Mouse (Mus musculus) megakaryocyte, embryonic 14.5 days (primary cell): Measurements from ENCODE around the gene Plekhm1.

ENCODE experiments used
- FLI1 ChIP-seq: IDR thresholded peaks from 2 replicates; pipeline ENCODE4 v1.6.1; 2012; ENCODE audit warnings: low read length, inconsistent platforms, mixed read lengths
- GATA1 ChIP-seq: IDR thresholded peaks from 3 replicates; pipeline ENCODE4 v1.6.1; 2012; ENCODE audit warnings: mixed read lengths, low read length, inconsistent platforms, borderline replicate concordance

GRCm38 (mm10) chr11:103408880-103409279 lies 3.6 kb downstream of the Plekhm1 start:
- TF ChIP-seq GATA1 (no peak), FLI1 (no peak)
